Mouse (Mus musculus) thymus, postnatal 0 days (tissue): ENCODE measurements around the gene Kmt2e. TPM values are rescaled to one million over a fixed set of nuclear protein-coding genes. Genes with fewer than 3 reads are reported as not detected.
A peak's percentile ranks its signal among the peaks of the same experiment; 100 is the strongest.

ENCODE experiments used
- DNase-seq: peaks from one replicate; pipeline ENCODE4 v3.0.0-alpha.2; 2015; ENCODE audit warnings: low spot score
- polyA plus RNA-seq: library from polyadenylated mRNA; unstranded; fragments of >200 nt; fragmentation: Nextera tagmentation; extraction: Ambion mirVana; gene quantifications from 2 replicates; pipeline ENCODE4 v1.2.1, GENCODE M21; 2015

The Kmt2e gene
- polyA plus RNA-seq, 1 experiment from 2014 or later, result 111 TPM

- no peak for DNase-seq
Measured at GRCm38 (mm10) chr5:23497920-23498319, 63.7 kb downstream of the Kmt2e start.

- DNase-seq, result no peak
Measured at GRCm38 (mm10) chr5:23499257-23499656, 65.0 kb downstream of the Kmt2e start.

GRCm38 (mm10) chr5:23500715-23501114, 66.5 kb downstream of the Kmt2e start:
- DNase-seq, result no peak

GRCm38 (mm10) chr5:23501582-23502316, 67.5 kb downstream of the Kmt2e start:
- DNase-seq, result no peak

- DNase-seq, result no peak
Measured at GRCm38 (mm10) chr5:23502317-23502937, 68.2 kb downstream of the Kmt2e start.

GRCm38 (mm10) chr5:23505578-23505977, 71.3 kb downstream of the Kmt2e start:
- DNase-seq, result no peak

- no peak for DNase-seq
Measured at GRCm38 (mm10) chr5:23507210-23507609, 73.0 kb downstream of the Kmt2e start.

GRCm38 (mm10) chr5:23508630-23509029, 74.4 kb downstream of the Kmt2e start:
- DNase-seq, result no peak

GRCm38 (mm10) chr5:23511456-23511855, 77.2 kb downstream of the Kmt2e start:
- DNase-seq, result no peak

GRCm38 (mm10) chr5:23512556-23512955, 78.3 kb downstream of the Kmt2e start:
- DNase-seq, result no peak

GRCm38 (mm10) chr5:23513468-23513867, 79.2 kb downstream of the Kmt2e start:
- DNase-seq, result no peak

GRCm38 (mm10) chr5:23515038-23515437, 80.8 kb downstream of the Kmt2e start:
- no peak for DNase-seq

- no peak for DNase-seq
Measured at GRCm38 (mm10) chr5:23516962-23517361, 82.7 kb downstream of the Kmt2e start.

GRCm38 (mm10) chr5:23517839-23518238, 83.6 kb downstream of the Kmt2e start:
- no peak for DNase-seq

GRCm38 (mm10) chr5:23518673-23519072, 84.4 kb downstream of the Kmt2e start:
- DNase-seq, result no peak

GRCm38 (mm10) chr5:23519679-23520078, 85.4 kb downstream of the Kmt2e start:
- no peak for DNase-seq

- no peak for DNase-seq
Measured at GRCm38 (mm10) chr5:23521645-23522044, 87.4 kb downstream of the Kmt2e start.

GRCm38 (mm10) chr5:23523936-23524335, 89.7 kb downstream of the Kmt2e start:
- no peak for DNase-seq

GRCm38 (mm10) chr5:23524621-23525020, 90.4 kb downstream of the Kmt2e start:
- DNase-seq, result peak; percentile 78

- no peak for DNase-seq
Measured at GRCm38 (mm10) chr5:23531100-23531499, 96.9 kb downstream of the Kmt2e start.

- DNase-seq, result no peak
Measured at GRCm38 (mm10) chr5:23531541-23532096, 97.4 kb downstream of the Kmt2e start.

GRCm38 (mm10) chr5:23535692-23536091, 101.5 kb downstream of the Kmt2e start:
- DNase-seq, result no peak

- DNase-seq, result no peak
Measured at GRCm38 (mm10) chr5:23551687-23552086, 117.4 kb downstream of the Kmt2e start.
